Mouse (Mus musculus) Patski (cell line): ENCODE data around the gene Abcc12. TPM values are rescaled to one million over a fixed set of nuclear protein-coding genes. Genes with fewer than 3 reads are reported as not detected.

ENCODE experiments used
- ATAC-seq: fragments of 100-300 bp; one replicate; pipeline ENCODE4 v1.8.0; 2021
- CTCF ChIA-PET: fragments of 350-600 bp; sonication (Branson Sonifier 250); formaldehyde crosslinking; loops from one replicate; lab custom pipeline; 2022; ENCODE audit warnings: inconsistent platforms; lab: Charles Lee
- POLR2A ChIA-PET: fragments of 350-600 bp; sonication (Branson Sonifier 250); formaldehyde crosslinking; loops from one replicate; lab custom pipeline; 2022; ENCODE audit warnings: antibody characterized with exemption, inconsistent platforms; lab: Charles Lee
- DNase-seq: peaks from one replicate; pipeline ENCODE4 v3.0.0-alpha.2; 2011; ENCODE audit warnings: low read depth, low spot score
- H3K27me3 ChIP-seq: fragments of 371-371 bp; one replicate; pipeline ENCODE4 v1.5.1; 2021
- CTCF ChIP-seq: fragments of 100-300 bp; IDR thresholded peaks from one replicate; pipeline ENCODE4 v1.5.1; 2021
- in situ Hi-C: fragments of 300-500 bp; cut with MboI; formaldehyde crosslinking; loops from 3 replicates; pipeline ENCODE4 v1.11.1; 2018; ENCODE audit warnings: low pct_unique_long_range_greater_than_20kb, mixed read lengths
- polyA plus RNA-seq: library from polyadenylated mRNA; unstranded; gene quantifications from one replicate; pipeline ENCODE4 v1.2.3, GENCODE M21; 2021

The Abcc12 gene
- polyA plus RNA-seq, 1 experiment from 2014 or later, result 0.03 TPM

DNA sequence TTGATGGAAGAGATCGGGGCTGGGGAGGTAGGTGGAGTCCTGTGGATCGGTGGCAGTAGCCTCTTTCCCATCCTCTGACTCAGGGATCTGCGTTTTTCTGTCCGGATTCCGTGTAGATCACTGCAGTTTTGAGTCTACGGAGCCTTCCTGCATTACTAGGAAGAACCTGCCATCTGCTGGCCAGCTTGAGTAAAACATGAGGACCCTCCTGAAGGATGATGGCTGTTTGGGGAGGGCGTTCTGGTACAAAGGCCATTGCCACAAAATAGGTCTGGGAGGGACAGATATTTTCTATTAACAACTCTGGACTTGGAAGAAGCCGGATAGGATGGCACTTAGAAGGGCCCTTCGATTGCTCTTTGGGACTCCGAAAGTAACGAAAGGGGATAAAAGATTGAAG is 4.6 kb upstream of the Abcc12 start:
- CTCF ChIA-PET, result interaction anchor here (0.7 to 3.7 kb wide), 34 partner anchors 9 to 1124 kb away, joined by 3 to 48 read pairs (median 5); partner anchors contain the start of gene Neto2
- in situ Hi-C loops, result loop anchor here (5.0 to 10.0 kb wide), 5 partner anchors 322 to 1120 kb away; no protein-coding TSS in a partner anchor
- peak; percentile 76 for TF ChIP-seq CTCF
- POLR2A ChIA-PET, result interaction anchor here (0.6 to 1.2 kb wide), 3 partner anchors 49 to 868 kb away, joined by 3 to 4 read pairs (median 3); no protein-coding TSS in a partner anchor
- ATAC-seq (peak; percentile 88), DNase-seq (peak; percentile 47)
- H3K27me3 ChIP-seq, result no peaks in the 10 kb centered on the region

DNA sequence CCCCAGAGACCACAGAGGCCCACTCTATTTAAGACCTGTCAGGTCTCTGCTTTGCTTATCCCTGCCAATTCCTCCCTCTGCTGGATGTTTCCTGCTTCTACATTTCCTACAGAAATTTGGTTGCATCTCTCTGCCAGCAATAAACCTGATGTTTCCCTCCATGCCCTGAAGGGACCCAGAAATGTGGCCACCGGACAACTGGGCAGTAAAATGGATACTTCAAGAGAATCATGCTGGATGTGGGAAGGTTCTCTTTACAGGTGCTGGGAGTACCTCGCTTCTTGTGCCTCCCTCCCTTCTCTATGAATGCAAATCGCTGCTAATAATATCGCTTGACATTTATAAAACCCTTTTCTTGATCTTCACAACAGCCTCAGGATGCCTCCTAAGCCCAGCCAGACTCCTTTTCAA is 1.4 kb upstream of the Abcc12 start:
- TF ChIP-seq CTCF, result peak; percentile 57
- DNase-seq, result no peak
- in situ Hi-C loops, result loop anchor here (10.0 kb wide), 3 partner anchors 517 to 1117 kb away; no protein-coding TSS in a partner anchor
- ATAC-seq, result no peak
- POLR2A ChIA-PET, result no interaction called here
- no peaks in the 10 kb centered on the region for H3K27me3 ChIP-seq
- CTCF ChIA-PET, result interaction anchor here (1.1 to 1.3 kb wide), 2 partner anchors 42 to 883 kb away, joined by 3 read pairs; no protein-coding TSS in a partner anchor

DNA sequence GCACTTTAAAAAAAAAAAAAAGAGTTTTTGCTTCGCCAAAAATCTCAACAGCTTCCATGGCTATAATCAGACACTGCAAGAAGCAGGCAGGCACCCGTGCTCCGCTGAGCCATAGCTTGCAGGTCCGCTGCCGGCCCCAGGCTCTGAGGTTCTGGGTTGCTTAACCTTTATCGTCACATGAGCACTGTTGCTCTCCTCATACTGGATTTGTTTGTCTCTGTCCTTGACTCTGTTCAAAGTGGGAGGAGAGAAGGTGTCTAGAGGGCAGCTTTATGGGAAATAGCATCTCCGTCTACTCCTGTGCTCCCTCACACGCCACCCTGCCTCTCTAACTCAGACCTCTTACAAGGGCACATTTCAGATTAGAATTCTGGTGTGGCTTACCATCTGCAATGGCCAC is 1.8 kb downstream of the Abcc12 start:
- POLR2A ChIA-PET, result no interaction called here
- in situ Hi-C loops, result no loop called here
- DNase-seq (peak; percentile 25), ATAC-seq (peak; percentile 71)
- CTCF ChIA-PET, result interaction anchor here (1.0 kb wide), 1 partner anchor 12 kb away, joined by 4 read pairs; no protein-coding TSS in a partner anchor
- H3K27me3 ChIP-seq, result no peaks in the 10 kb centered on the region
- no peak for TF ChIP-seq CTCF

DNA sequence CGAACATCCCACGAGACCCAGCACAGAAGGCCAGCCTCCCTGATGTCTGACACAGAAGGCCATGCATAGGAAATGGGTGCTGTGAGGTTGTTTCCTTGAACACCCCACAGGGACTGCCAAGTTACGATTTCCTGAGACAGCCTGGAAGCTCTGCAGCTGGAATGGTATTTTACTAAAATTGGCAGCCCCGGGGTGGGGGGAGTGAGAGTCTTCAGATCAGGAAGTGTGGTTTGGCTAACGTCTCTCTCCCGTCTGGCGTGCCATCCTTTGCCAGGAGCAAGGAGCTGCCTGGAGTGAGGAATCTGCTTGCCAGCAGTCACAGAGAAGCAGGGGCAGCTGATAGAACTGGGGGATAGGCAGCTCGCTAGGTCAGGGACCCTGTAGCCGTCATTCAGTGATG is 2.4 kb downstream of the Abcc12 start:
- in situ Hi-C loops, result no loop called here
- POLR2A ChIA-PET, result no interaction called here
- no peaks in the 10 kb centered on the region for H3K27me3 ChIP-seq
- CTCF ChIA-PET, result interaction anchor here (1.0 to 2.6 kb wide), 2 partner anchors 12 to 16 kb away, joined by 4 to 7 read pairs; no protein-coding TSS in a partner anchor
- ATAC-seq (no peak), DNase-seq (no peak)
- TF ChIP-seq CTCF, result no peak

DNA sequence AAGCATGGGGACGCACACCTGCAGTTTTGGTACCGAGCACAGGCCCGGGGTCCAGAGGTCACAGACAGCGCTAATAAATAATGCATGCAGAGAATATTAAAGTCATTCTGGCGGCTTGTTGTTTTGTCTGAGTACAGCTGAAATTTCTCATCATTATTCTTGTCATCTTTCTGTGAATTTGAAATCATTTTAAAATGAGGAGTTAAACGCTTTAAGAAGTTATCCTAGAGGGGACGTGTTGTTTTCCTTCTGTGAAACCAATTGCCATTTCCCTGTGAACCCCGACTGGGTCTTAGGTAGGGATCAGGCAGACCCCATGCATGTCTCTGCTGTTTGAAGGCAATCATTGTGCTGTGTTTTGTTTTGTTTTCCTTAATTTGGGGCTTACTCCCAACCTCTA is 2.9 kb downstream of the Abcc12 start:
- ChIA-PET CTCF (interaction anchor here (1.0 to 2.6 kb wide), 2 partner anchors 11 to 15 kb away, joined by 4 to 7 read pairs; no protein-coding TSS in a partner anchor), POLR2A (no interaction called here)
- no peak for ATAC-seq
- no peaks in the 10 kb centered on the region for H3K27me3 ChIP-seq
- DNase-seq, result no peak
- in situ Hi-C loops, result no loop called here
- TF ChIP-seq CTCF, result no peak

DNA sequence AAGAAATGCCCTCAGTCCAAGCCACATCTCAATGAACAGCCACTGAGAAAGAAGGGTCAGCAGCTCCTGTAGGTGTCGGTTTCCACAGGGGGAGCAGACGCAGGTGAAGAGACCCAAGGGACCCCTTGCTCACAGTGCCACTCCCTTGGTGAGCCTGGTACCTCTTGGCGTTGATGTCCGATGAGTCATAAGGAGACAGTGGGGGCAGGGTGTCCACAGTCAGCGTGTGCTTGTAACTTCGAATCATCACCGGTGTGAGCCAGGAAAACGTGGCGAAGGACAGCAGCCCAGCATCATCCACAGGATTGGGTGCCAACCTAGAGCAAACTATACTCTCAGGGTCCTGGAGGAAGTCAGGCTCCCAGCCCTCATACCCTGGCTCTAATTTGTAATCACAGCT is 16.8 kb downstream of the Abcc12 start:
- ATAC-seq, result no peak
- DNase-seq, result no peak
- CTCF ChIA-PET, result no interaction called here
- POLR2A ChIA-PET, result no interaction called here
- TF ChIP-seq CTCF, result no peak
- in situ Hi-C loops, result no loop called here
- H3K27me3 ChIP-seq, result no peaks in the 10 kb centered on the region

DNA sequence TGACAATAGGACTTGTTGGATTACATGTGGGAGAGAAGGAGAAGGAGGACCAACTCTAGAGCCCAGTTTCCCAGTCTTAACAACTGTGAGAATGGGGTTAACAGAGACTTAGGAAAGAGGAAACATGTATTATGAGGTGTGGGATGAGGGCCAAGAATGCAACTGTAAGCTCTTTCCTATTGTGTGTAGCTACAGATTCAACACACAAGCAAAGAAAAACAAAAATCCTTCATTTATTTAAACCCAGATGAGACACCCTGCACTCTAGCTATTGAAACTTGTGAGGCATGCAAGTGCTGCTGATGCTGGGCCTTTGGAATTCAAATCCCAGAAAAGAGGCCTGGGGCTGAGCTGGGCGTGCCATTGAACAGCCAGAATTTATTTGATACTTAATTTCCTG is 18.7 kb downstream of the Abcc12 start:
- DNase-seq, result no peak
- TF ChIP-seq CTCF, result no peak
- no peaks in the 10 kb centered on the region for H3K27me3 ChIP-seq
- ChIA-PET CTCF (interaction anchor here (0.6 to 1.6 kb wide), 3 partner anchors 12 to 866 kb away, joined by 3 to 7 read pairs (median 3); no protein-coding TSS in a partner anchor), POLR2A (no interaction called here)
- no peak for ATAC-seq
- in situ Hi-C loops, result no loop called here

DNA sequence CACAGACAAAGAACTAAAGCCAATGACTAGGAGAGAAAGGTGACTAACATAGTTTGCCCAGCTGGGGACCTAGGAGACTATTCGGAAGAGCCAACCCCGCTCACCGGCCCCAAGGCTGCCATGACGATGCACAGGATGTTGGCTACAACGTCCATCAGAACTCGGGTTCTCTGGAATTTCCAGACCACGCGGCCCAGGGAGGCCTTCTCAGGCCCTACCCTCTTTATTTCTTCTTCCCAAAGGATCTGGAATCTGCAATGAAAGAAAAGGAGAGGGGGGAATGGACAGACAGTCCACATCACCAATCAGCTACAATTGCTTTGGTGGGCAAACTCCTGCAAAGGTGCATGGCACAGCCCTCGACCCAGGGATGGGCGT is 19.8 kb downstream of the Abcc12 start:
- no peak for TF ChIP-seq CTCF
- no peaks in the 10 kb centered on the region for H3K27me3 ChIP-seq
- DNase-seq, result no peak
- ATAC-seq, result no peak
- in situ Hi-C loops, result no loop called here
- POLR2A ChIA-PET, result no interaction called here
- CTCF ChIA-PET, result interaction anchor here (1.1 kb wide), 1 partner anchor 865 kb away, joined by 3 read pairs; no protein-coding TSS in a partner anchor

DNA sequence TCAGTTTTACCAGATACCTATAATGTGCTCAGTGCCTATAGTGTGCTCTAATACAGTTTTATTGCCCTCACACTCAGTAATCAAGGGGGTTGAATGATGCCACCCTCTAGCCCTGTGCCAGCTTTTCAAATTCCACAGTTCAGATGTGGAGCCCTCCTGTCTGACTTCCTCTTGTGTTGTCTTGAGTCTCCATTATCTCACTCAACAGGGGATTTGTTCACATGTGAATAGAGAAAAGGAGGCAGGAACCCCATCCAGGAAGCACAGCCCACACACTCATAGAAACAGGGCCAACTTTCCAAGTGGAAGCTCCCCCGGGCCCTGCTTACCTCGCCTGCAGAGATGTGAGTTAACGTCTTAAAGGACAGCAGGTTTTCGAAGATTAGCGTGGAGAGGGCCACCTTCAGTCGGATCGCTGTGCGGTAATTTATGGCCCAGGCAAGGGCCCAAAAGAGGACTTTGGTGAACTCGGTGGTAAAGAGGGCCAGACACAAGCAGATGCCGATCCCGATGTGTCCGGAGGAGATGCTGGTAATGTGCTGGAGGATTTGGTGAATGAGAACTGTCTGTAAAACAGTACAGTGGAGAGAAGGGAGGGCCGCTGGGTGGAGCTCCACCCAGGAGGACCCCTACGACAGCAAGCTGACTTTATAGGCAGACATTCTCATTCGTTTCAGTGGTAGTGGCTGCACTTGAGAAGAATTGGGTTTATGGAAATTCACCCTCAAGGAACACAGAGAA is 20.4 kb downstream of the Abcc12 start:
- no peak for TF ChIP-seq CTCF
- ATAC-seq (no peak), DNase-seq (no peak)
- ChIA-PET CTCF (no interaction called here), POLR2A (no interaction called here)
- H3K27me3 ChIP-seq, result no peaks in the 10 kb centered on the region
- in situ Hi-C loops, result no loop called here

DNA sequence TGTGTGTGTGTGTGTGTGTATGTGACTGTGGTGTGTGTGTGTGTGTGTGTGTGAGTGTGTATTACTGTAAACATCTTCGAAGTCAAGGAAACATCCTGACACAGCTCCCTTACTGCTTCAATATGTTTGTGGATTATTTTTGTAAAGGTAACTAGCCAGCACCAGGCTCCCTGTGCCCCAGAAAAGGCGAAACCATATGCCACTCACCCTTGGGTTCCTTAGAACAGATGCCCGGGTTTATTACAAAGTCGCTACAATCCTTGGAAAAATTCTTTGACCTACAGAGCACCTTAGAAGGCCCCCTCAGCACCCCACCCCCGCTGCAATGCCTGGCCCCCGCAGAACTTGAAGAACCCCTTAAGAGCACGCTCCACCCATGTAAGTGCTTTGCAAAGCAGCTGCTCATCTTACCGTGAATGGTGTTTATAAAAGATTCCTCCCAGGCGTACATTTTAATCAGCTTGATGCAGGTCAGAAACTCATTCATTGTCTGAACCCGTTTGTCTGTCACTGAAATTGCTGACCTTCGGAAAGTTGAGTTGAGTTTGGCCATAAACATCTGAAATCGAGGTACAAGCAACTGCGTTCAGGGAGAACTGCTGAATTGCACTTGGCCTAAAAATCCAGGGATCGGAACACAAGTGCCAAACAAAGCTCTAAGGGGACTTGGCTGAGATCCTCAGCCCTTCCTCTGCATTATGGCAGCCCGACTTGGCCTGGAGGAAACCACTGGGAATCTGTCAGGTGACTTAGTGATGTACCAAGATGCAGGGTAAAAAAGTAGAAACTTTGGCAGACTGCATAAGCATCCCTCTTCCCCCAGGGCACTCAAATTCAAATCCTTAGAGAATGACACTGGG is 23.1 kb downstream of the Abcc12 start:
- POLR2A ChIA-PET, result no interaction called here
- DNase-seq (no peak), ATAC-seq (no peak)
- CTCF ChIA-PET, result no interaction called here
- no peaks in the 10 kb centered on the region for H3K27me3 ChIP-seq
- TF ChIP-seq CTCF, result no peak
- in situ Hi-C loops, result no loop called here
